Mouse (Mus musculus): ENCODE measurements around the gene Gm13283. TPM values are rescaled to one million over a fixed set of nuclear protein-coding genes. Genes with fewer than 3 reads are reported as not detected.

The Gm13283 gene
- polyA plus RNA-seq, 1 experiment: not detected

Other genes with a start within 250 kb of the Gm13283 start
- gene Ifnb1, start 237.3 kb upstream of the Gm13283 start, polyA plus RNA-seq (2012; rRNA removed): not detected in 2 replicates
- not detected in 2 replicates for gene Ifna15, start 201.9 kb upstream of the Gm13283 start, polyA plus RNA-seq (2012; rRNA removed)
- not detected in 2 replicates for gene Ifna14, start 188.3 kb upstream of the Gm13283 start, polyA plus RNA-seq (2012; rRNA removed)
- gene Ifna9, start 167.7 kb upstream of the Gm13283 start, polyA plus RNA-seq (2012; rRNA removed): not detected in 2 replicates
- not detected in 2 replicates for gene Ifna12, start 156.7 kb upstream of the Gm13283 start, polyA plus RNA-seq (2012; rRNA removed)
- not detected in 2 replicates for gene C87499, start 125.7 kb upstream of the Gm13283 start, polyA plus RNA-seq (2012; rRNA removed)
- not detected in 2 replicates for gene Ifna13, start 115.7 kb upstream of the Gm13283 start, polyA plus RNA-seq (2012; rRNA removed)
- gene Ifna16, start 83.2 kb upstream of the Gm13283 start, polyA plus RNA-seq (2012; rRNA removed): not detected in 2 replicates
- not detected in 2 replicates for gene Ifna2, start 76.2 kb upstream of the Gm13283 start, polyA plus RNA-seq (2012; rRNA removed)
- gene Ifnab, start 68.8 kb upstream of the Gm13283 start, polyA plus RNA-seq (2012; rRNA removed): 0.38 and 0.62 TPM in 2 replicates
- 1.1 and 1.7 TPM in 2 replicates for gene Gm26566, start 38.3 kb upstream of the Gm13283 start, polyA plus RNA-seq (2012; rRNA removed)
- 5.4 TPM in 2 replicates for gene Klhl9, start 37.7 kb upstream of the Gm13283 start, polyA plus RNA-seq (2012; rRNA removed)
- not detected in 2 replicates for gene Gm13271, start 5.3 kb upstream of the Gm13283 start, polyA plus RNA-seq (2012; rRNA removed)
- gene Gm13290, start 13.7 kb downstream of the Gm13283 start, polyA plus RNA-seq (2012; rRNA removed): not detected in 2 replicates
- gene Gm13289, start 16.8 kb downstream of the Gm13283 start, polyA plus RNA-seq (2012; rRNA removed): not detected in 2 replicates
- gene Gm13272, start 19.7 kb downstream of the Gm13283 start, polyA plus RNA-seq (2012; rRNA removed): not detected in 2 replicates
- not detected in 2 replicates for gene Ifnz, start 22.0 kb downstream of the Gm13283 start, polyA plus RNA-seq (2012; rRNA removed)
- gene Gm13276, start 25.6 kb downstream of the Gm13283 start, polyA plus RNA-seq (2012; rRNA removed): not detected in 2 replicates
- gene Gm13277, start 28.5 kb downstream of the Gm13283 start, polyA plus RNA-seq (2012; rRNA removed): not detected in 2 replicates
- gene Gm13278, start 31.4 kb downstream of the Gm13283 start, polyA plus RNA-seq (2012; rRNA removed): not detected in 2 replicates
- gene Gm13275, start 34.4 kb downstream of the Gm13283 start, polyA plus RNA-seq (2012; rRNA removed): not detected in 2 replicates
- not detected in 2 replicates for gene Gm13279, start 37.3 kb downstream of the Gm13283 start, polyA plus RNA-seq (2012; rRNA removed)
- not detected in 2 replicates for gene Gm13285, start 39.5 kb downstream of the Gm13283 start, polyA plus RNA-seq (2012; rRNA removed)
- not detected in 2 replicates for gene Gm13287, start 43.1 kb downstream of the Gm13283 start, polyA plus RNA-seq (2012; rRNA removed)
- gene Gm13288, start 45.4 kb downstream of the Gm13283 start, polyA plus RNA-seq (2012; rRNA removed): not detected in 2 replicates
- not detected in 2 replicates for gene Ifna7, start 56.1 kb downstream of the Gm13283 start, polyA plus RNA-seq (2012; rRNA removed)
- not detected in 2 replicates for gene Ifna11, start 59.8 kb downstream of the Gm13283 start, polyA plus RNA-seq (2012; rRNA removed)
- gene Ifna6, start 67.3 kb downstream of the Gm13283 start, polyA plus RNA-seq (2012; rRNA removed): not detected in 2 replicates
- not detected in 2 replicates for gene Ifna5, start 75.4 kb downstream of the Gm13283 start, polyA plus RNA-seq (2012; rRNA removed)
- not detected in 2 replicates for gene Ifna4, start 81.7 kb downstream of the Gm13283 start, polyA plus RNA-seq (2012; rRNA removed)
- not detected in 2 replicates for gene Ifna1, start 90.0 kb downstream of the Gm13283 start, polyA plus RNA-seq (2012; rRNA removed)
- gene Ifne, start 120.1 kb downstream of the Gm13283 start, polyA plus RNA-seq (2012; rRNA removed): not detected in 2 replicates